ENCODE assay signal across 8 mouse cellular contexts in genomic region chr1:59487651-59488051, GRCm38 (mm10). TPM values are rescaled to one million over a fixed set of nuclear protein-coding genes. Genes with fewer than 3 reads are reported as not detected.
DNase-seq lines count a peak whose midpoint lies in the region; ATAC-seq and TF ChIP-seq lines count a peak whose summit lies in the region.

No protein-coding gene starts in this region.

- peak overlapping the region; percentile 24; the same call in 1 of the 2 replicates for H3K9ac ChIP-seq in ES-E14 (ENCODE audit: insufficient read depth, low read depth, low read length, poor library complexity, severe bottlenecking)
- 0 out of 2 replicates have a peak overlapping the region, but pooled peaks have one; percentile 27 for H3K9ac ChIP-seq in intestine, embryonic 14.5 days (ENCODE audit: low read length)
- H3K9ac ChIP-seq in liver, embryonic 15.5 days: peak overlapping the region; percentile 23; the same call in 1 of the 2 replicates

- no peak for TF ChIP-seq POLR2A in small intestine, adult 2 months (IDR thresholded peaks at IDR 0.05; ENCODE audit: low read depth, low read length)

- peaks cover 32% of the 10 kb centered on the region for H3K36me3 ChIP-seq in ES-E14 (ENCODE audit: control insufficient read depth, insufficient read depth, low read length, poor library complexity, severe bottlenecking)
- H3K36me3 ChIP-seq in intestine, embryonic 14.5 days (ENCODE audit: control insufficient read depth, insufficient read depth, low read length): peaks cover 18% of the 10 kb centered on the region; the same call in 1 of the 2 replicates
- no peaks in the 10 kb centered on the region; the same call in 1 of the 2 replicates for H3K36me3 ChIP-seq in liver, embryonic 15.5 days (replicated peaks)
- H3K36me3 ChIP-seq in small intestine, adult 2 months (ENCODE audit: control insufficient read depth, insufficient read depth, low read length): 0 out of 2 replicates have a peak, but pooled peaks cover 1% of the 10 kb centered on the region

- peak overlapping the region; percentile 7 to 32; a peak in 3 of 4 replicates for H3K4me3 ChIP-seq in ES-E14 (ENCODE audit: insufficient read depth in 1 of 2, low read depth in 1 of 2, low read length in 2 of 2, poor library complexity in 1 of 2, severe bottlenecking in 1 of 2)
- peak overlapping the region; percentile 22 for H3K4me3 ChIP-seq in intestine, embryonic 14.5 days (ENCODE audit: low read depth, low read length)
- 0 out of 2 replicates have a peak overlapping the region, but pooled peaks have one; percentile 19 for H3K4me3 ChIP-seq in liver, embryonic 15.5 days (replicated peaks)
- H3K4me3 ChIP-seq in small intestine, adult 2 months (ENCODE audit: low read depth, low read length): peak overlapping the region; percentile 20; the same call in 1 of the 2 replicates

- in situ Hi-C loops in ES-E14 (cut with MboI; ENCODE audit: low sequenced_read_pairs in 2 of 2, unreplicated experiment in 2 of 2): no loop called here

- peaks cover 6 to 8% of the 10 kb centered on the region in 2 experiments for H3K4me1 ChIP-seq in ES-E14 (ENCODE audit: control insufficient read depth in 2 of 2, insufficient read depth in 2 of 2, low read length in 2 of 2, poor library complexity in 1 of 2)
- H3K4me1 ChIP-seq in intestine, embryonic 14.5 days (replicated peaks; ENCODE audit: control insufficient read depth, insufficient read depth, low read length): peaks cover 46% of the 10 kb centered on the region
- H3K4me1 ChIP-seq in liver, embryonic 15.5 days (replicated peaks): peaks cover 74% of the 10 kb centered on the region
- peaks cover 28% of the 10 kb centered on the region for H3K4me1 ChIP-seq in small intestine, adult 2 months (ENCODE audit: control insufficient read depth, insufficient read depth, insufficient read length, low read length)

- ATAC-seq in intestine, embryonic 14.5 days (replicated peaks; ENCODE audit: low FRiP score, low TSS enrichment, low read depth): no peak
- ATAC-seq in liver, embryonic 15.5 days (ENCODE audit: insufficient read depth): no peak

- H3K27ac ChIP-seq in ES-E14 (ENCODE audit: insufficient read depth, low read depth, low read length, poor library complexity, severe bottlenecking): peak overlapping the region; percentile 90
- peak overlapping the region; percentile 67 for H3K27ac ChIP-seq in intestine, embryonic 14.5 days (ENCODE audit: low read depth)
- H3K27ac ChIP-seq in liver, embryonic 15.5 days (replicated peaks): peak overlapping the region; percentile 65
- H3K27ac ChIP-seq in small intestine, adult 2 months (ENCODE audit: insufficient read depth, low read depth, low read length): peak overlapping the region; percentile 62

- DNase-seq in ES-E14 (ENCODE audit: low read depth, low spot score): no peak
- DNase-seq in adrenal gland, postnatal 14 days: peak; percentile 75
- DNase-seq in gastrocnemius, adult 18-20 months (ENCODE audit: low spot score): peak; percentile 80
- DNase-seq in intestine, embryonic 14.5 days (ENCODE audit: low spot score): peak; percentile 69
- DNase-seq in layer of hippocampus, adult 9-10 months (ENCODE audit: low spot score): no peak
- DNase-seq in left cerebral cortex, adult 9 months (ENCODE audit: low spot score in 2 of 2): no peak

- peak overlapping the region; percentile 74 for H3K4me2 ChIP-seq in intestine, embryonic 14.5 days (ENCODE audit: low read length)
- peak overlapping the region; percentile 54 for H3K4me2 ChIP-seq in liver, embryonic 15.5 days

- H3K9me3 ChIP-seq in ES-E14 (ENCODE audit: control insufficient read depth, insufficient read depth, low read depth, low read length): no peaks in the 10 kb centered on the region
- no peaks in the 10 kb centered on the region for H3K9me3 ChIP-seq in intestine, embryonic 14.5 days (ENCODE audit: control insufficient read depth, low read length)
- H3K9me3 ChIP-seq in liver, embryonic 15.5 days (replicated peaks): no peaks in the 10 kb centered on the region

- TF ChIP-seq CTCF in small intestine, adult 2 months (IDR thresholded peaks at IDR 0.05; ENCODE audit: extremely low read depth, insufficient read length, insufficient replicate concordance, low read depth, low read length): no peak

- no peaks in the 10 kb centered on the region for H3K27me3 ChIP-seq in intestine, embryonic 14.5 days (replicated peaks; ENCODE audit: control insufficient read depth, insufficient read depth, low read length)
- H3K27me3 ChIP-seq in liver, embryonic 15.5 days: peaks cover 19% of the 10 kb centered on the region
- no peaks in the 10 kb centered on the region for H3K27me3 ChIP-seq in small intestine, adult 2 months (ENCODE audit: control insufficient read depth, insufficient read depth, low read length)

- WGBS in intestine, embryonic 14.5 days: 7% methylated on average over 10 of the region's 10 CpGs
- WGBS in liver, embryonic 15.5 days (ENCODE audit: insufficient replicate concordance): 12% methylated on average over 10 of the region's 10 CpGs
- WGBS in small intestine, adult 2 months: 13% methylated on average over 10 of the region's 10 CpGs

TF ChIP-seq in ES-E14, 5 proteins besides CTCF, POLR2A, EP300 and RAD21:
- TF ChIP-seq HCFC1 (IDR thresholded peaks at IDR 0.05; ENCODE audit: borderline replicate concordance, insufficient read depth, low read length) (no peak), MAFK (IDR thresholded peaks at IDR 0.05; ENCODE audit: insufficient read depth, low read depth, low read length) (peak; percentile 77), CHD2 (IDR thresholded peaks at IDR 0.05; ENCODE audit: low read depth, low read length) (no peak)
TF ChIP-seq in ES-E14: peak in this region for 1.

RNA-seq across cellular contexts. Expression of gene Fzd7, which starts 5.4 kb away (rescaled TPM):
- 57.9 and 88.8 TPM in 2 replicates for total RNA-seq in ES-E14 (2012; rRNA removed)
- total RNA-seq in adrenal gland, postnatal 14 days (2021): 13.7 and 13.9 TPM in 2 replicates
- total RNA-seq in gastrocnemius, adult 18-20 months (2021): 10 to 100 TPM; 25.9 to 52.4 TPM
- polyA plus RNA-seq in intestine, embryonic 14.5 days (2014; fragmentation: Nextera tagmentation; extraction: Ambion mirVana): 10.8 and 11.5 TPM in 2 replicates
- 1.1 and 1.3 TPM in 2 replicates for polyA plus RNA-seq in liver, embryonic 15.5 days (2015; fragmentation: Nextera tagmentation; extraction: Ambion mirVana)
- 10.5 and 15.1 TPM in 2 replicates for polyA plus RNA-seq in small intestine, adult 2 months (2012; rRNA removed)

RNA-seq across cellular contexts. Expression of gene Gm973, which starts 28.4 kb away (rescaled TPM):
- 4.0 and 5.8 TPM in 2 replicates for total RNA-seq in ES-E14 (2012; rRNA removed)
- total RNA-seq in adrenal gland, postnatal 14 days (2021): 4.7 and 5.5 TPM in 2 replicates
- 1 to 10 TPM in 1 of 2 experiments, under 1 TPM in 1; 0.87 to 1.4 TPM for total RNA-seq in gastrocnemius, adult 18-20 months (2021)
- 0.42 and 0.46 TPM in 2 replicates for polyA plus RNA-seq in intestine, embryonic 14.5 days (2014; fragmentation: Nextera tagmentation; extraction: Ambion mirVana)
- polyA plus RNA-seq in liver, embryonic 15.5 days (2015; fragmentation: Nextera tagmentation; extraction: Ambion mirVana): 0.12 TPM in 1 of 2 replicates, not detected in the other
- polyA plus RNA-seq in small intestine, adult 2 months (2012; rRNA removed): 0.10 and 0.13 TPM in 2 replicates

Comparison
In these comparisons a context has a peak if more than half of its experiments do, and no peak if none do; other contexts are left out.
1. DNase-seq: peak in adrenal gland, postnatal 14 days (single experiment), gastrocnemius, adult 18-20 months (single experiment) and intestine, embryonic 14.5 days (single experiment); none in ES-E14 (single experiment), layer of hippocampus, adult 9-10 months (single experiment) and left cerebral cortex, adult 9 months (0 of 2).
2. Peak in every context shown above with its lines, with median percentiles within 50 percentile points of each other: H3K27ac ChIP-seq, H3K4me3 ChIP-seq and H3K9ac ChIP-seq.